Mouse (Mus musculus): ENCODE measurements around the gene Hist1h3a. TPM values are rescaled to one million over a fixed set of nuclear protein-coding genes. Genes with fewer than 3 reads are reported as not detected.
"Not testable (repeated sequence)": the region's sequence is repeated elsewhere in the genome, so short reads cannot be mapped to it uniquely, and the experiment has no call there.

The Hist1h3a gene
- total and polyA plus RNA-seq, 2 experiments = 2.0 to 18.3 TPM

GRCm38 (mm10) chr13:23751478-23751956 is 10.7 kb downstream of the Hist1h3a start:
- Histone ChIP-seq H3K9ac (ENCODE audit: low read depth, low read length) (0 out of 2 replicates have a peak overlapping the region, but pooled peaks have one; percentile 41), H3K4me1 (ENCODE audit: control insufficient read depth, insufficient read depth, low read length) (peaks cover 4% of the 10 kb centered on the region), H3K36me3 (ENCODE audit: control insufficient read depth, insufficient read depth, low read length) (no peaks in the 10 kb centered on the region), H3K4me3 (ENCODE audit: insufficient read depth, low read depth, low read length) (peak overlapping the region; percentile 34; the same call in 1 of the 2 replicates), H3K27me3 (ENCODE audit: control insufficient read depth, insufficient read depth, low read length) (no peaks in the 10 kb centered on the region), H3K27ac (replicated peaks; ENCODE audit: insufficient read depth, low read depth, low read length) (peak overlapping the region; percentile 67; the same call in 1 of the 2 replicates), H3K79me2 (ENCODE audit: control insufficient read depth, insufficient read depth, low read length) (no peaks in the 10 kb centered on the region)
- DNase-seq (ENCODE audit: extremely low read depth, low read depth, low spot score) = no peak
- WGBS = 4% methylated on average over 11 of the region's 11 CpGs
- TF ChIP-seq POLR2A (IDR thresholded peaks at IDR 0.05; ENCODE audit: extremely low read depth, insufficient read depth, low read length) (no peak), CTCF (IDR thresholded peaks at IDR 0.05; ENCODE audit: low read depth, low read length) (no peak)

DNA sequence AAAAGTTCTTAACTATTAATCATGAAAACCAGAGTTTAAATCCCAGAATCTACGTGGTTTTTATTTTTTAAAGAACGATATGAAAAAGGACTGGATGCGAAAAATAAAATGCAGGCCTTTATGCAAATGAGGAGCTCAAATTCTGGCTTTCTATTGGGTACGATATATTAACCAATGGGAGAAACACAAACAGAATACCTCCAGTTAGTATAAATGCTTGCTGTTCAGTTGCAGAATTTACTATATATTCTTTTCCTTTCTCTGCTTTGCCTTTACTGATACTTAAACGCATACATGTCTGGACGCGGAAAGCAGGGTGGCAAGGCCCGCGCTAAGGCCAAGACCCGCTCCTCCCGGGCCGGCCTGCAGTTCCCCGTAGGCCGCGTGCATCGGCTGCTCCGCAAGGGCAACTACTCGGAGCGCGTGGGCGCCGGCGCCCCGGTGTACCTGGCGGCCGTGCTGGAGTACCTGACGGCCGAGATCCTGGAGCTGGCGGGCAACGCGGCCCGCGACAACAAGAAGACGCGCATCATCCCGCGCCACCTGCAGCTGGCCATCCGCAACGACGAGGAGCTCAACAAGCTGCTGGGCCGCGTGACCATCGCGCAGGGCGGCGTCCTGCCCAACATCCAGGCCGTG is 11.2 kb downstream of the Hist1h3a start, which contains the start of gene Hist1h2ab:
Gene Hist1h2ab (plus strand): TSS at position 288 of the 639 bp plus-strand sequence.
- DNase-seq (ENCODE audit: extremely low read depth, low read depth, low spot score) = peak; percentile 88
- H3K4me3 ChIP-seq (ENCODE audit: insufficient read depth, low read depth, low read length) = peak within 1 kb of the TSS; percentile 67
- H3K36me3 ChIP-seq (ENCODE audit: control insufficient read depth, insufficient read depth, low read length); H3K4me1 ChIP-seq (ENCODE audit: control insufficient read depth, insufficient read depth, low read length); H3K79me2 ChIP-seq (ENCODE audit: control insufficient read depth, insufficient read depth, low read length); H3K27me3 ChIP-seq (ENCODE audit: control insufficient read depth, insufficient read depth, low read length): not testable (repeated sequence)
- under 1% methylated on average over 34 of the region's 47 CpGs for WGBS
- peak within 1 kb of the TSS; percentile 96 for H3K27ac ChIP-seq (replicated peaks; ENCODE audit: insufficient read depth, low read depth, low read length)
- peak within 1 kb of the TSS; percentile 77 for H3K9ac ChIP-seq (ENCODE audit: low read depth, low read length)

GRCm38 (mm10) chr13:23749563-23750121 is 12.5 kb downstream of the Hist1h3a start:
- no peaks in the 10 kb centered on the region for H3K79me2 ChIP-seq (ENCODE audit: control insufficient read depth, insufficient read depth, low read length)
- TF ChIP-seq POLR2A (IDR thresholded peaks at IDR 0.05; ENCODE audit: extremely low read depth, insufficient read depth, low read length) = no peak
- TF ChIP-seq CTCF (IDR thresholded peaks at IDR 0.05; ENCODE audit: low read depth, low read length) = no peak
- H3K4me3 ChIP-seq (ENCODE audit: insufficient read depth, low read depth, low read length) = no peak overlapping the region
- H3K27ac ChIP-seq (replicated peaks; ENCODE audit: insufficient read depth, low read depth, low read length) = no peak overlapping the region
- 98% methylated on average over 5 of the region's 5 CpGs for WGBS
- no peaks in the 10 kb centered on the region for H3K36me3 ChIP-seq (ENCODE audit: control insufficient read depth, insufficient read depth, low read length)
- no peaks in the 10 kb centered on the region for H3K27me3 ChIP-seq (ENCODE audit: control insufficient read depth, insufficient read depth, low read length)
- no peak for DNase-seq (ENCODE audit: extremely low read depth, low read depth, low spot score)
- peaks cover 11% of the 10 kb centered on the region for H3K4me1 ChIP-seq (ENCODE audit: control insufficient read depth, insufficient read depth, low read length)
- H3K9ac ChIP-seq (ENCODE audit: low read depth, low read length) = no peak overlapping the region

DNA sequence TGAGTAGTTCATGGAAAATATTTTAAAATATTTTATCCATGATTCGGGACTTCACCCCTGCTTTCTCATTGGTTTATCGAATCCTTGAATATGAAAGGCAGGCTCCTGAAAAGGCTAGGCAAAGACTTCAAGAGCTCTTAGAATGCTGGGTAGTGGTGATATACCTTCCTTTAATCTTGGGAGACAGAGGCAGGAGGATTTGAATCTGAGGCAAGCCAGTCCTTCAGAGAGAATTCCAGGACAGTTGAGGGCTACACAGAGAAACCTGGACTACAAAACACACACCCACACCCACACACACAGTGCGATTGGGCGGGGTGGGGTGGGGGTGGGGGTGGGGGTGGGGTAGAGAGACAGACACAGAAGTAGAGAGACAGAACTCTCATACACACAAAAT is 14.3 kb downstream of the Hist1h3a start:
- WGBS = 16% methylated on average over 4 of the region's 4 CpGs
- no peak overlapping the region for H3K9ac ChIP-seq (ENCODE audit: low read depth, low read length)

GRCm38 (mm10) chr13:23747081-23747891 is 14.9 kb downstream of the Hist1h3a start:
- Histone ChIP-seq H3K4me1 (ENCODE audit: control insufficient read depth, insufficient read depth, low read length) (peaks cover 12% of the 10 kb centered on the region), H3K4me3 (ENCODE audit: insufficient read depth, low read depth, low read length) (peak overlapping the region; percentile 4; the same call in 1 of the 2 replicates), H3K27me3 (ENCODE audit: control insufficient read depth, insufficient read depth, low read length) (no peaks in the 10 kb centered on the region), H3K9ac (ENCODE audit: low read depth, low read length) (peak overlapping the region; percentile 37; the same call in 1 of the 2 replicates), H3K27ac (replicated peaks; ENCODE audit: insufficient read depth, low read depth, low read length) (peak overlapping the region; percentile 12; the same call in 1 of the 2 replicates), H3K79me2 (ENCODE audit: control insufficient read depth, insufficient read depth, low read length) (no peaks in the 10 kb centered on the region), H3K36me3 (ENCODE audit: control insufficient read depth, insufficient read depth, low read length) (no peaks in the 10 kb centered on the region)
- TF ChIP-seq POLR2A (IDR thresholded peaks at IDR 0.05; ENCODE audit: extremely low read depth, insufficient read depth, low read length) = no peak
- no peak for TF ChIP-seq CTCF (IDR thresholded peaks at IDR 0.05; ENCODE audit: low read depth, low read length)
- no peak for DNase-seq (ENCODE audit: extremely low read depth, low read depth, low spot score)
- WGBS = 11% methylated on average over 13 of the region's 13 CpGs

More for the DNA sequence above, 14.3 kb downstream of the Hist1h3a start:
- no peaks in the 10 kb centered on the region for H3K79me2 ChIP-seq (ENCODE audit: control insufficient read depth, insufficient read depth, low read length)
- TF ChIP-seq CTCF (IDR thresholded peaks at IDR 0.05; ENCODE audit: low read depth, low read length) (no peak), POLR2A (IDR thresholded peaks at IDR 0.05; ENCODE audit: extremely low read depth, insufficient read depth, low read length) (no peak)
- no peaks in the 10 kb centered on the region for H3K36me3 ChIP-seq (ENCODE audit: control insufficient read depth, insufficient read depth, low read length)
- no peak for DNase-seq (ENCODE audit: extremely low read depth, low read depth, low spot score)
- no peak overlapping the region for H3K27ac ChIP-seq (replicated peaks; ENCODE audit: insufficient read depth, low read depth, low read length)
- no peaks in the 10 kb centered on the region for H3K27me3 ChIP-seq (ENCODE audit: control insufficient read depth, insufficient read depth, low read length)
- peaks cover 12% of the 10 kb centered on the region for H3K4me1 ChIP-seq (ENCODE audit: control insufficient read depth, insufficient read depth, low read length)
- no peak overlapping the region for H3K4me3 ChIP-seq (ENCODE audit: insufficient read depth, low read depth, low read length)

DNA sequence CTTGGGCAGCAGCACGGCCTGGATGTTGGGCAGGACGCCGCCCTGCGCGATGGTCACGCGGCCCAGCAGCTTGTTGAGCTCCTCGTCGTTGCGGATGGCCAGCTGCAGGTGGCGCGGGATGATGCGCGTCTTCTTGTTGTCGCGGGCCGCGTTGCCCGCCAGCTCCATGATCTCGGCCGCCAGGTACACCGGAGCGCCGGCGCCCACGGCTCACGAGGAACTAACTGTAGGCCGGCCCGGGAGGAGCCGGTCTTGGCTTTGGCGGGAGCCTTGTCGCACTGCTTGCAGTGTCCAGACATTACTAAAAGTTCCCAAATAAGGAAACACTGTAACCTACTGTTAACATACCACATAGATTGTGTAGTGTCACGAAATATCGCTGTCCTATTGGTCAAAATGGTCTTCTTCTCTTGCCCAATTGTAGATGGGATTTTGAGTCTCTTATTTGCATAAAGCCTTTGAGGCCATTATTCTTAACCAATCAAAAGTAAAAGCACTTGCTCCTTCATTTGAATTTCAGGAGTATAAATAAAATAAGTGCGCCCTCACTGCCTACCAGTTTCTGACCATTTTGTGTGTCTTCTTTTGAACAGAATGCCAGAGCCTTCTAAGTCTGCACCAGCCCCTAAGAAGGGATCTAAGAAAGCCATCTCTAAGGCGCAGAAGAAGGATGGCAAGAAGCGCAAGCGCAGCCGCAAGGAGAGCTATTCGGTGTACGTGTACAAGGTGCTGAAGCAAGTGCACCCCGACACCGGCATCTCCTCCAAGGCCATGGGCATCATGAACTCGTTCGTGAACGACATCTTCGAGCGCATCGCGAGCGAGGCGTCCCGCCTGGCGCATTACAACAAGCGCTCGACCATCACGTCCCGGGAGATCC is 15.7 kb downstream of the Hist1h3a start, which contains the start of gene Hist1h2bb:
Gene Hist1h2bb (plus strand): TSS at position 534 of the 880 bp plus-strand sequence.
- Histone ChIP-seq H3K4me3 (ENCODE audit: insufficient read depth, low read depth, low read length) (peak within 1 kb of the TSS; percentile 66), H3K4me1 (ENCODE audit: control insufficient read depth, insufficient read depth, low read length) (peaks cover 12% of the 10 kb centered on the region), H3K9ac (ENCODE audit: low read depth, low read length) (peak within 1 kb of the TSS; percentile 73), H3K27ac (replicated peaks; ENCODE audit: insufficient read depth, low read depth, low read length) (peak within 1 kb of the TSS; percentile 99)
- DNase-seq (ENCODE audit: extremely low read depth, low read depth, low spot score) = peak; percentile 99
- H3K79me2 ChIP-seq (ENCODE audit: control insufficient read depth, insufficient read depth, low read length); H3K36me3 ChIP-seq (ENCODE audit: control insufficient read depth, insufficient read depth, low read length); H3K27me3 ChIP-seq (ENCODE audit: control insufficient read depth, insufficient read depth, low read length): not testable (repeated sequence)
- WGBS = 1% methylated on average over 45 of the region's 58 CpGs

Data from liver, adult 2 months (tissue).